Mouse (Mus musculus) macrophage (primary cell): ENCODE results near the gene Stk11ip. TPM values are rescaled to one million over a fixed set of nuclear protein-coding genes. Genes with fewer than 3 reads are reported as not detected.

Source experiments
- H3K27ac ChIP-seq: fragments of 350-480 bp; formaldehyde crosslinking; 2 replicates; pipeline ENCODE4 v1.9.0; 2021
- H3K36me3 ChIP-seq: fragments of 350-480 bp; formaldehyde crosslinking; 2 replicates; pipeline ENCODE4 v1.9.0; 2021; ENCODE audit errors: inconsistent target
- H3K4me3 ChIP-seq: fragments of 350-480 bp; formaldehyde crosslinking; 2 replicates; pipeline ENCODE4 v1.9.0; 2021; ENCODE audit errors: inconsistent target
- H3K79me2 ChIP-seq: fragments of 350-480 bp; formaldehyde crosslinking; 2 replicates; pipeline ENCODE4 v1.9.0; 2021; ENCODE audit errors: inconsistent target
- WGBS: methylation state at CpG from one replicate; pipeline ENCODE4 v1.1.7; 2026; ENCODE audit warnings: inconsistent platforms; ENCODE audit not compliant: missing documents; 5-methylcytosine and 5-hydroxymethylcytosine counted together
- polyA plus RNA-seq: library from polyadenylated mRNA; stranded (reverse); fragments of 250-400 nt; gene quantifications from 3 replicates; pipeline ENCODE4 v1.2.4, GENCODE M21; 2018; ENCODE audit warnings: inconsistent platforms

Gene Stk11ip
- polyA plus RNA-seq, 1 experiment from 2014 or later: 47.0 TPM

DNA sequence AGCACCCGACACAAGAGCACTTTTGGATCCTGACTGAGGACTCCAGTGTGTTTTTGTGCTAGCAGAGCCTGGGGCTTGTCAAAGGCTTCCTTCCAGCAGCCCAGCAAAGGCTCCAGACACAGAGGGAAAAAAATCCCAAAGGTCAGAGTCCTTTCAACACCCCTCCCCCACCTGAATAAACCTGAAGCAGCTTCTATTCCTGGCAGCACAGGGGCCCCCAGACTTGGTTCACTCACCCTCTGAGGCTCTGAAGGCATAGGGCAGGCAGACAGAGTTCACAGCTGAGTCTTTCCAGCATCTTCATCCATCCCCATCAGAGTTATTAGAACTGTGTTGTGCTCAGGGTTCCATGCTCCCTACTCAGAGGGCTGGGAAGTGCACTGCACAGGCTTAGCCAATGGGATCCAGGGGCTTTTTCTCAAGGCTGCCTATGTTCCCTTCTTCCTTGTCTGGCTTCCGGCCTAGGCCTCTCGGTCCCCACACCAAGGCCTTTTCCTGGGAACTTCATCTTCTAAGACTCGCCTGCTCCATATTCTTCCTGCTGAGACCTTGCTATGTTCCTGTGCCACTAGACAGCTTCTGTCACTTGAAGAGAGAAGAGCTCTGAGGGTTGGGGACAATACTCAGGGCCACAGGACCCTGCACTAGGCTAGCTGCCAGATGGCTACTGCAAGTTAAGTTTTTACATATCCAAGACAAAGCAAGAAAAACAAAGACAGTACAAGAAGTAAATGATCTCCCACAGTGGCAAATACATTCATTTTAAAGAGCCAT lies 9.7 kb upstream of the Stk11ip start:
- Histone ChIP-seq H3K36me3 (no peaks in the 10 kb centered on the region), H3K4me3 (no peak overlapping the region), H3K79me2 (no peaks in the 10 kb centered on the region), H3K27ac (no peak overlapping the region)
- 88% methylated on average over 4 of the region's 4 CpGs for WGBS

- no peak overlapping the region for H3K27ac ChIP-seq
- H3K4me3 ChIP-seq: no peak overlapping the region
- WGBS: 89% methylated on average over 3 of the region's 3 CpGs
- H3K36me3 ChIP-seq: no peaks in the 10 kb centered on the region
- no peaks in the 10 kb centered on the region for H3K79me2 ChIP-seq
These were observed 8.8 kb upstream of the Stk11ip start for GRCm38 (mm10) chr1:75512550-75512949.

GRCm38 (mm10) chr1:75516703-75517380 lies 4.5 kb upstream of the Stk11ip start:
- H3K4me3 ChIP-seq: no peak overlapping the region
- no peak overlapping the region for H3K27ac ChIP-seq
- peaks cover 2% of the 10 kb centered on the region; the same call in 1 of the 2 replicates for H3K79me2 ChIP-seq
- WGBS: 93% methylated on average over 15 of the region's 15 CpGs
- H3K36me3 ChIP-seq: no peaks in the 10 kb centered on the region

DNA sequence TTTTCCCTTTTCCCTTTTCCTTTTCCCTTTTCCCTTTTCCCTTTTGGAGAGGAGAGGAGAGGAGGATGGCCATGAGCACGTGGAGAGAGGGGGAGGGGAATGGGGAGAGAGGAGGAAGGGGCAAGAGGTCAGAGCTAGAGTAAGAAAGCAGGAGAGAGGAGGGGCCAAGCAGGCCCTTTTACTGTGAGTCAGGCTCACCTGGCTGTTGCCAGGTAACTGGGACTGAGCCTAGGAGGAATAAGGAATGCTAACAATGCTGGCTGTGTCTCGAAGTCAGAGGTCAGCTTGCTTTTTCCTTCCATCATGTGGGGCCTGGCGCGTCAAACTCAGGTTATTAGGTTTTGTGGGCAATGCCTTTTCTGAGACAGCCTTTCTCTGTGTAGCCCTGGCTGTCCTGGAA lies 3.3 kb upstream of the Stk11ip start:
- Histone ChIP-seq H3K36me3 (no peaks in the 10 kb centered on the region), H3K27ac (no peak overlapping the region), H3K79me2 (peaks cover 13% of the 10 kb centered on the region; the same call in 1 of the 2 replicates), H3K4me3 (no peak overlapping the region)
- 96% methylated on average over 3 of the region's 4 CpGs for WGBS

GRCm38 (mm10) chr1:75518427-75518826 lies 2.9 kb upstream of the Stk11ip start:
- no peak overlapping the region for H3K4me3 ChIP-seq
- H3K79me2 ChIP-seq: peaks cover 17% of the 10 kb centered on the region; the same call in 1 of the 2 replicates
- no peak overlapping the region for H3K27ac ChIP-seq
- 94% methylated on average over 4 of the region's 4 CpGs for WGBS
- H3K36me3 ChIP-seq: no peaks in the 10 kb centered on the region

DNA sequence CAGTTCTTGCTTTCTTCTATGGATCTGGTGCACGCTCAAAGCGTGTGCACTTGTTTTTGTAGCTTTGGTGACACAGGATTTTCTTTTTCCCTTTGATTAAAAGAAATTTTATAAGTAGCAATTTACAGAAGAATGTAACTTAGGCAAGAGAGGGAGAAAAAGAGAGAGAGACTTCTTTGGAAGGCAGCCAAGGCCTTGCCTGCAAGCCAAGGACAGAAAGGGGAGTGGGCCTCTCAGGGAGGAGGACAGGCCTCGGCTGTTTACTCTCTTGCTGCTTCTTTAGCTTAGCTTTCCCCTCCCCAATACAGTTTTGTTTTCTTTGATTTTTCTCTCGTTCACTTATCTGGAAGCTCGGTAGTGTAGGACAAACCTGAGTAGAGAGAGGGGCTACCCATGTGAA lies 1.8 kb upstream of the Stk11ip start:
- H3K27ac ChIP-seq: no peak overlapping the region
- no peaks in the 10 kb centered on the region for H3K36me3 ChIP-seq
- H3K4me3 ChIP-seq: no peak overlapping the region
- H3K79me2 ChIP-seq: peaks cover 29% of the 10 kb centered on the region; the same call in 1 of the 2 replicates
- 93% methylated on average over 5 of the region's 5 CpGs for WGBS

DNA sequence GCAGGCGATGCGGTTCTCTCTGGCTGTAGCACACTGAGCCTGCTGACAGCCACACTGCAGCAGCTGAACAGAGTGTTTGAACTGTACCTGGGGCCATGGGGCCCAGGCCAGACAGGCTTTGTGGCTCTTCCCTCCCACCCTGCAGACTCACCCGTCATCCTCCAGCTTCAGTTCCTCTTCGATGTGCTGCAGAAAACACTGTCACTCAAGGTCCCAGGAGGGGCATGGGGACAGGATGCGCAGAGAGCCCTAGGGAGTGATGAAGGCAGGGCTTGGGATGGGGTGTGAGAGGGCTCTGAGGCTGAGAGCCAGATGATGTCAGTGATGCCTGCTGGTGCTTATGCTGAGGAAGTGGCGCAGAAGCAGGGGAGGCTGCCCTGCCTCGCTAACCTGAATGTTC lies 3.4 kb downstream of the Stk11ip start:
- peaks cover 41% of the 10 kb centered on the region; the same call in 1 of the 2 replicates for H3K79me2 ChIP-seq
- H3K4me3 ChIP-seq: no peak overlapping the region
- no peak overlapping the region for H3K27ac ChIP-seq
- H3K36me3 ChIP-seq: peaks cover 47% of the 10 kb centered on the region
- 76% methylated on average over 7 of the region's 7 CpGs for WGBS

DNA sequence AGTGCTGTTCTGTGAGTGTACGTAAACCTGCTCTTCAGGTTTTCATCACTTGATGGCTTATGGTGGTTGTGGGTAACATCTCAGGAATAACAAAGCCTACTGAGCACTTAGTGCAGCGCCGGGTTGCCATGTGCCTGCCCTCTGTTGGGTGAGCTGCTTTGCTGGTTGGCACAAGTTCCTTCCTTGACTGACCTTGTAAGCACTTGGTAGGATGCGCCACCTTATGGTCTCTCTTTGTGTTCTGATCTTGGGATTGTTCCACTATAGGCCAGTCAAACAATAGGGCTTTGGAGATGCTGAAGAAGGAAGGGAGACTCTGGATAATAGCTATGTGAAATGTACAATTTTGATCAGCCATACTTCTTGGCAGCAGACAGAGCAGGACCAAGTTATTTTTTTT lies 9.2 kb downstream of the Stk11ip start:
- Histone ChIP-seq H3K36me3 (peaks cover 79% of the 10 kb centered on the region), H3K27ac (no peak overlapping the region), H3K4me3 (no peak overlapping the region), H3K79me2 (peaks cover 2% of the 10 kb centered on the region; the same call in 1 of the 2 replicates)
- WGBS: 90% methylated on average over 4 of the region's 4 CpGs

DNA sequence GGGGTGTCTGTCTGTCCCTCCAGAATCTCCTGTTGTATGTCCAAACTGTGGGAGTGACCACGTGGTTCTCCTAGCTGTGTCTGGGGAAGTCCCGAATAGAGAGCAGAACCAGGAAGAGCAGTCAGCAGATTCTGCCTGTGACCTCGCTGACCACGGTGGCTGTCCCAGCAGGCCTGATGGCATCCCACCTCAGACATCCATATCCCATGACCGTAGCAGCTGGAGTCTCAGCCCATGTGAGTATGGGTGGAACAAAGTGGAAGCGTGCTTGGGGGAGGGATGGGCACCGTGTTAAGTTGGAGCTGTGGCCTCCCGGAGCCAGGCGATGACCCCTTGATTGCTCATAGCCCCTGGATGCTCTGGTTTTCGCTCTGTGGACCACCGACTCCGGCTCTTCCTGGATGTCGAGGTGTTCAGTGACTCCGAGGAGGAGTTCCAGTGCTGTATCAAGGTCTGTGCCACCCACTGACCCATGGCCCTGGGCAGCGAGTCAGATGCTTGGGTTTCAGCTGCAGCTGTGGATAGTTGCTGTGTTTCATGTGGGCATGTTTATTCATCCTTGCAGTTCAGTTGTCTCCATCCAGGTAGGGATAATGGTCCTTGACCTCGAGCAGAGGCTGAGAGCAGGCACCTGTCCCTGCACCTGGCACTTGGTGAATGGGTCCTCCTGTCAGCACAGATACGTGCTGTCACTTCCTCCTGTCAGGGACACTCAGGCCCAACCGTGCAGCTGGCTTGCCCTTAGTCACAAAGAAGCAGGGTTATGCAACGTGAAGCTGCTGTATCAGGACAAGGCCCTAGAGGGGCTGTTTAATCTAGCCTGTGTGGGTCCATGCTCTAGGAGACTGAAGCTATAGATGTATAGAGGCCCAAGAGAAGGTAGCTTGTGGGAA lies 11.2 kb downstream of the Stk11ip start:
- H3K79me2 ChIP-seq: no peaks in the 10 kb centered on the region
- H3K27ac ChIP-seq: peak overlapping the region; percentile 10; the same call in 1 of the 2 replicates
- H3K4me3 ChIP-seq: no peak overlapping the region
- H3K36me3 ChIP-seq: peaks cover 72% of the 10 kb centered on the region
- WGBS: 80% methylated on average over 19 of the region's 19 CpGs

DNA sequence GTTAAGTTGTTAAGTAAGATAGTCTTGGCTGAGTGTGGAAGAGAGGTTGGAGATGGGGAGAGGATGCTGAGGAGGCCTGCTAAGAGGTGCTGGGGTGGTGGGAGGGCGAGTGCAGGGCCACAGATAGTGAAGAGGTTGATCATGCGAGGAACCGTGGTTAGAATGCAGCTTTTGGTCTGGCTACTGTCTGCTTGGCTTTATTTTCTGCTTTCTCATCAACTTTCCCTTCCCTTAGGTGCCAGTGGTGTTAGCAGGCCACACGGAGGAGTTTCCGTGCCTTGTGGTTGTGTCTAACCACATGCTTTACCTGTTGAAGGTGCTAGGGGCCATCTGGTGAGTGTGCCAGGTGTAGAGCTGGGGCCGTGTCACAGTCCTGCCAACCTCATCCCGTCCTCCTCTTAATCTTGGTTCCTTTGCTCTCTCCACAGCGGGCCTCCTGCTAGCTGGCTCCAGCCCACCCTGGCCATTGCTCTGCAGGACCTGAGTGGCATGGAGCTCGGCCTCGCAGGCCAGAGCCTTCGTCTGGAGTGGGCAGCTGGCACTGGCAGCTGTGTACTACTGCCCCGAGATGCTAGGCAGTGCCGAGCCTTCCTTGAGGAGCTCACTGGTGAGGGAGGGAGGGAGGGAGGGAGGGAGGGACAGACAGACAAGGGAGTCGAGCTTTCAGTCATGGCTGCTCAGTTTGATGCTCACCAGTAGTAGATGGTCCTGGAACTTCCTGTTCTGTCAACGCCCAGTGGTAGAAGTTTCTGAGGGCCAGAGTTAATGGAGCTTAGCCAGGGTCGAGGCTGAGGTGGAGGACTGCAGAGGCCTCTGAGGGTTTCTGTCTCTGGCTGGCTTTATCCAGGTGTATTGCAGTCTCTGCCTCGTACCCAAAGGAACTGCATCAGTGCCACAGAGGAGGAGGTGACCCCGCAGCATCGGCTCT lies 12.3 kb downstream of the Stk11ip start:
- Histone ChIP-seq H3K27ac (no peak overlapping the region), H3K79me2 (no peaks in the 10 kb centered on the region), H3K36me3 (peaks cover 61% of the 10 kb centered on the region), H3K4me3 (no peak overlapping the region)
- WGBS: 94% methylated on average over 18 of the region's 19 CpGs

DNA sequence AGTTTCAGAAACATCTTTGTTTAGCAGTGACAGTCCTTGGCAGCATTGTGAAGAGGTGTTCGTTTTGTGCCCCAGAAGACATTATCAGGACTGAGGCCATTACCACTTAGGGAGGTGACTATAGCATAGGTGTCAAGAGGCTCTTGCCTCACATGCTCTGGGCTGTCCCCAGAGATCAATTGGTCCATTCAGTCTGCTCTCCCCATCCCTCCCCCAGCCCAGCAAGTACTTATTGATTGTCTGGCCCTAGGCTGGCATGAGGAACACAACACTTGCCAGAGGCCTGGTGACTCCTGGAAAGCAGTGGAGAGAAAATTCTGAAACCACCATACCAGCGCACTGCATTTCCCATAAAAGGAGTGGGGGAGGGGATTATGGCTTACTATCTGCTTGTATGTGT lies 16.3 kb downstream of the Stk11ip start:
- 97% methylated on average over 2 of the region's 2 CpGs for WGBS
- H3K79me2 ChIP-seq: no peaks in the 10 kb centered on the region
- H3K36me3 ChIP-seq: peaks cover 38% of the 10 kb centered on the region
- H3K4me3 ChIP-seq: no peak overlapping the region
- no peak overlapping the region for H3K27ac ChIP-seq

GRCm38 (mm10) chr1:75538597-75539190 lies 17.4 kb downstream of the Stk11ip start:
- H3K4me3 ChIP-seq: no peak overlapping the region
- no peaks in the 10 kb centered on the region for H3K79me2 ChIP-seq
- peaks cover 27% of the 10 kb centered on the region for H3K36me3 ChIP-seq
- no peak overlapping the region for H3K27ac ChIP-seq
- WGBS: 92% methylated on average over 8 of the region's 9 CpGs

- no peak overlapping the region for H3K27ac ChIP-seq
- H3K36me3 ChIP-seq: peaks cover 2% of the 10 kb centered on the region; the same call in 1 of the 2 replicates
- 91% methylated on average over 7 of the region's 7 CpGs for WGBS
- no peaks in the 10 kb centered on the region for H3K79me2 ChIP-seq
- no peak overlapping the region for H3K4me3 ChIP-seq
These were observed 20.2 kb downstream of the Stk11ip start for GRCm38 (mm10) chr1:75541496-75541895.
